Mouse (Mus musculus): ENCODE measurements around the gene Dcaf12.

DNA sequence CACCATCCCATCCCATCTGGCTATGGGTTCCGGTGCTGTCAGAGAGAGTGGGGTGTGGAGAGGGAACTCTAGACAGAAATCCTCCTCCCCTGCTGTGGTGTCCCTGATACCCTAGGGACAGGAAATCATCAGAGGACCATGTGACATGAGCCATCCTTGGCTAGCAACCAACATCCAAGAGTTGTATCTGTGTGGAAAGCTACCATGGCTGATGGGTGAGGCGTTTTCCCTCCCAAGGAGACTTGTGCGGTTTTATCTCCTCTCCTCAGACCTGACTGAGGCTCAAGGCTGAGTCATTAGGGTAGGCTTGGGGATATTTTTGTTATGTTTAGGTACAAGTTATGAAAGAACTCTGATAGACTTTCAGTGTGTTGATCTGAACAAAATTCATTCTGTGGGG is 16.4 kb upstream of the Dcaf12 start:
- TF ChIP-seq EP300 (IDR thresholded peaks at IDR 0.05; ENCODE audit: low read depth) (no peak), CTCF (IDR thresholded peaks at IDR 0.05; ENCODE audit: low read depth) (no peak)
